Mouse (Mus musculus) heart, adult 2 months (tissue): ENCODE measurements around the gene Ralb.

ENCODE experiments used
- CTCF ChIP-seq: fragments of 200-600 bp; IDR thresholded peaks from 2 replicates; pipeline ENCODE4 v1.8.1; 2022; ENCODE audit warnings: antibody characterized with exemption, mild to moderate bottlenecking, moderate library complexity
- EP300 ChIP-seq: fragments of 200-500 bp; IDR thresholded peaks from 2 replicates; pipeline ENCODE4 v1.6.1; 2011; ENCODE audit warnings: low read depth, low read length, control low read depth; ENCODE audit not compliant: insufficient read depth
- POLR2A ChIP-seq: fragments of 200-500 bp; IDR thresholded peaks from 2 replicates; pipeline ENCODE4 v1.6.1; 2011; ENCODE audit warnings: mild to moderate bottlenecking, low read depth, low read length, control low read depth; ENCODE audit not compliant: insufficient read depth

GRCm38 (mm10) chr1:119421576-119422421, 82.8 kb downstream of the Ralb start, which contains the start of gene Inhbb:
- no peak for TF ChIP-seq POLR2A
- no peak for TF ChIP-seq CTCF
- TF ChIP-seq EP300 = no peak
